Comparison of ENCODE assay signal across 13 mouse cellular contexts in the genomic region with DNA sequence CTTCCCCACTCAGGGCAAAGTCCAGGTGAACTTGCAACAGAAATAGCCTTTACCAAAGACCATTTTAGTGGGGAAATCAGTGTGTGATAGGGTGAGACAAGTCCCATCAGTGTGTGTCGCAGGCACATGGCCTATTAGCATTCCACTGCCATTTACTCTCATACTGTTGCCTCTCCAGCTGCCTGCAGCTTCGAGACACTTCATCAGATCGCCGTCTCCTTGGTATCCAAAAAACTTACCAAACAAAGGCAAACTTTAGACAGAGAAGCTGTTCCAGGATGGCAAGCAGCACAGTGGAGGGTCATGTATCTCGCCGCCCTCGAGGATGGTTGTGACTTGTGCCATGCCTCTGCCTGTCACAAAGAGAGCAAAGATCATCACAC.
DNase-seq lines count a peak whose midpoint lies in the region; ATAC-seq and TF ChIP-seq lines count a peak whose summit lies in the region.
"Had no signal": no experiment of that assay in that cellular context is flagged by ENCODE, and none has a peak within 500 bp of the region (broad histone marks: within the 10 kb centered on the region; RNA-seq: fewer than 3 reads in every experiment).

No protein-coding gene starts in this region.

- H3K4me3 ChIP-seq in heart, embryonic 16.5 days (ENCODE audit: low read length), result no peak overlapping the region
- no peak overlapping the region for H3K4me3 ChIP-seq in heart, embryonic 11.5 days (ENCODE audit: low read depth, low read length)
- no peak overlapping the region for H3K4me3 ChIP-seq in neural tube, embryonic 11.5 days (ENCODE audit: low read depth, low read length)
- no peak overlapping the region for H3K4me3 ChIP-seq in neural tube, embryonic 15.5 days (replicated peaks)
- no peak overlapping the region for H3K4me3 ChIP-seq in lung, embryonic 14.5 days (ENCODE audit: low read depth, low read length)
- H3K4me3 ChIP-seq: embryonic facial prominence, embryonic 10.5 days; myocyte had no signal

- DNase-seq in neural tube, embryonic 11.5 days (ENCODE audit: low spot score), result peak; percentile 17
- peak; percentile 84 for DNase-seq in lung, embryonic 14.5 days
- no peak for DNase-seq in layer of hippocampus, adult 9-10 months (ENCODE audit: low spot score)
- DNase-seq: adrenal gland, postnatal 36 days; cerebellum, postnatal 14 days; right cerebral cortex, postnatal 14 days had no signal

- no peak; the same call in 1 of the 2 replicates for ATAC-seq in heart, embryonic 16.5 days (replicated peaks; ENCODE audit: extremely low read depth, insufficient read depth, low FRiP score)
- ATAC-seq in heart, embryonic 11.5 days (replicated peaks; ENCODE audit: insufficient number of reproducible peaks, low FRiP score, low TSS enrichment), result no peak
- no peak for ATAC-seq in neural tube, embryonic 11.5 days (ENCODE audit: insufficient read depth, low FRiP score, low TSS enrichment)
- no peak for ATAC-seq in neural tube, embryonic 15.5 days (ENCODE audit: low FRiP score)
- peak; percentile 86 for ATAC-seq in lung, embryonic 14.5 days (ENCODE audit: insufficient read depth)
- no peak for ATAC-seq in megakaryocyte progenitor cell, adult 5-6 weeks (replicated peaks; ENCODE audit: poor library complexity)
- ATAC-seq: inflammation-experienced regulatory T-cells, adult 6 months had no signal

- no peaks in the 10 kb centered on the region for H3K36me3 ChIP-seq in heart, embryonic 16.5 days (ENCODE audit: control insufficient read depth, insufficient read depth)
- H3K36me3 ChIP-seq in heart, embryonic 11.5 days (ENCODE audit: control insufficient read depth, insufficient read depth, low read length), result no peaks in the 10 kb centered on the region
- no peaks in the 10 kb centered on the region for H3K36me3 ChIP-seq in neural tube, embryonic 11.5 days (ENCODE audit: control insufficient read depth, insufficient read depth, low read length)
- no peaks in the 10 kb centered on the region for H3K36me3 ChIP-seq in neural tube, embryonic 15.5 days
- no peaks in the 10 kb centered on the region for H3K36me3 ChIP-seq in lung, embryonic 14.5 days (ENCODE audit: insufficient read depth)
- H3K36me3 ChIP-seq: embryonic facial prominence, embryonic 10.5 days had no signal

- no peak overlapping the region for H3K4me2 ChIP-seq in heart, embryonic 16.5 days (ENCODE audit: low read depth, low read length)
- no peak overlapping the region for H3K4me2 ChIP-seq in heart, embryonic 11.5 days
- no peak overlapping the region for H3K4me2 ChIP-seq in neural tube, embryonic 11.5 days (ENCODE audit: low read depth)
- H3K4me2 ChIP-seq in neural tube, embryonic 15.5 days, result no peak overlapping the region
- H3K4me2 ChIP-seq in lung, embryonic 14.5 days, result 0 out of 2 replicates have a peak overlapping the region, but pooled peaks have one; percentile 10

- WGBS in heart, embryonic 16.5 days, result 65% methylated on average over 7 of the region's 7 CpGs
- 75% methylated on average over 7 of the region's 7 CpGs for WGBS in heart, embryonic 11.5 days (ENCODE audit: insufficient replicate concordance)
- WGBS in neural tube, embryonic 11.5 days, result 76% methylated on average over 7 of the region's 7 CpGs
- WGBS in neural tube, embryonic 15.5 days, result 69% methylated on average over 7 of the region's 7 CpGs
- WGBS in lung, embryonic 14.5 days, result 50% methylated on average over 7 of the region's 7 CpGs

- no peaks in the 10 kb centered on the region for H3K9me3 ChIP-seq in heart, embryonic 16.5 days (replicated peaks; ENCODE audit: control insufficient read depth, low read length)
- H3K9me3 ChIP-seq in heart, embryonic 11.5 days (replicated peaks; ENCODE audit: control insufficient read depth, low read length), result no peaks in the 10 kb centered on the region
- H3K9me3 ChIP-seq in neural tube, embryonic 11.5 days (ENCODE audit: control insufficient read depth, low read length), result no peaks in the 10 kb centered on the region
- no peaks in the 10 kb centered on the region for H3K9me3 ChIP-seq in neural tube, embryonic 15.5 days (replicated peaks)
- H3K9me3 ChIP-seq in lung, embryonic 14.5 days (ENCODE audit: low read depth, low read length), result no peaks in the 10 kb centered on the region
- H3K9me3 ChIP-seq: embryonic facial prominence, embryonic 10.5 days had no signal

- H3K27ac ChIP-seq in heart, embryonic 16.5 days (ENCODE audit: low read length), result peak overlapping the region; percentile 25
- no peak overlapping the region for H3K27ac ChIP-seq in heart, embryonic 11.5 days (ENCODE audit: low read depth, low read length)
- H3K27ac ChIP-seq in neural tube, embryonic 11.5 days (ENCODE audit: low read depth, low read length), result no peak overlapping the region
- H3K27ac ChIP-seq in neural tube, embryonic 15.5 days (replicated peaks), result no peak overlapping the region
- peak overlapping the region; percentile 64 for H3K27ac ChIP-seq in lung, embryonic 14.5 days (ENCODE audit: low read depth)
- H3K27ac ChIP-seq: embryonic facial prominence, embryonic 10.5 days had no signal

- H3K27me3 ChIP-seq in heart, embryonic 16.5 days (ENCODE audit: control insufficient read depth, insufficient read depth, low read length), result no peaks in the 10 kb centered on the region
- H3K27me3 ChIP-seq in heart, embryonic 11.5 days (ENCODE audit: control insufficient read depth, insufficient read depth, low read length), result no peaks in the 10 kb centered on the region
- no peaks in the 10 kb centered on the region for H3K27me3 ChIP-seq in neural tube, embryonic 11.5 days (ENCODE audit: control insufficient read depth, insufficient read depth, low read length)
- no peaks in the 10 kb centered on the region for H3K27me3 ChIP-seq in neural tube, embryonic 15.5 days (replicated peaks)
- H3K27me3 ChIP-seq in lung, embryonic 14.5 days (ENCODE audit: insufficient read depth, low read length), result no peaks in the 10 kb centered on the region

- H3K4me1 ChIP-seq in heart, embryonic 16.5 days (ENCODE audit: control insufficient read depth, insufficient read depth, low read length), result peaks cover 6% of the 10 kb centered on the region
- peaks cover 5% of the 10 kb centered on the region; the same call in 1 of the 2 replicates for H3K4me1 ChIP-seq in heart, embryonic 11.5 days (ENCODE audit: control insufficient read depth, insufficient read depth, low read length)
- H3K4me1 ChIP-seq in neural tube, embryonic 11.5 days (ENCODE audit: control insufficient read depth, insufficient read depth, low read length), result no peaks in the 10 kb centered on the region
- H3K4me1 ChIP-seq in neural tube, embryonic 15.5 days, result peaks cover 5% of the 10 kb centered on the region; the same call in 1 of the 2 replicates
- peaks cover 5% of the 10 kb centered on the region for H3K4me1 ChIP-seq in lung, embryonic 14.5 days (ENCODE audit: insufficient read depth)

- no peak overlapping the region for H3K9ac ChIP-seq in heart, embryonic 16.5 days (ENCODE audit: low read length)
- no peak overlapping the region for H3K9ac ChIP-seq in heart, embryonic 11.5 days (ENCODE audit: low read depth, low read length)
- H3K9ac ChIP-seq in neural tube, embryonic 11.5 days (ENCODE audit: low read length), result no peak overlapping the region
- H3K9ac ChIP-seq in neural tube, embryonic 15.5 days (replicated peaks), result no peak overlapping the region
- H3K9ac ChIP-seq in lung, embryonic 14.5 days, result no peak overlapping the region

- no peak for TF ChIP-seq CTCF in lung, embryonic 14.5 days (IDR thresholded peaks at IDR 0.05; ENCODE audit: low read depth)

Comparison
In these comparisons a context has a peak if more than half of its experiments do, and no peak if none do; other contexts are left out.
1. H3K27ac ChIP-seq: peak in heart, embryonic 16.5 days (single experiment) and lung, embryonic 14.5 days (single experiment); none in heart, embryonic 11.5 days (single experiment), neural tube, embryonic 11.5 days (single experiment) and neural tube, embryonic 15.5 days (single experiment).